Mouse (Mus musculus) neutrophil, adult 5-6 weeks (primary cell): ENCODE measurements around the gene Cct7. TPM values are rescaled to one million over a fixed set of nuclear protein-coding genes. Genes with fewer than 3 reads are reported as not detected.
A peak's percentile ranks its signal among the peaks of the same experiment; 100 is the strongest.
"Not testable (repeated sequence)": the region's sequence is repeated elsewhere in the genome, so short reads cannot be mapped to it uniquely, and the experiment has no call there.

Experiments used
- ATAC-seq: fragments of 151-379, 151-347 bp; 2 replicates; pipeline ENCODE4 v1.8.0; 2017; ENCODE audit warnings: mild to moderate bottlenecking, moderate TSS enrichment; ENCODE audit not compliant: insufficient number of reproducible peaks, poor library complexity, low FRiP score, severe bottlenecking; ENCODE audit errors: extremely low read depth
- total RNA-seq: library from RNA; stranded (forward); fragments of 200-1000 nt; gene quantifications from 2 replicates; pipeline ENCODE4 v1.2.3, GENCODE M21; 2017

The Cct7 gene
- total RNA-seq, 1 experiment from 2014 or later = 104 TPM

DNA sequence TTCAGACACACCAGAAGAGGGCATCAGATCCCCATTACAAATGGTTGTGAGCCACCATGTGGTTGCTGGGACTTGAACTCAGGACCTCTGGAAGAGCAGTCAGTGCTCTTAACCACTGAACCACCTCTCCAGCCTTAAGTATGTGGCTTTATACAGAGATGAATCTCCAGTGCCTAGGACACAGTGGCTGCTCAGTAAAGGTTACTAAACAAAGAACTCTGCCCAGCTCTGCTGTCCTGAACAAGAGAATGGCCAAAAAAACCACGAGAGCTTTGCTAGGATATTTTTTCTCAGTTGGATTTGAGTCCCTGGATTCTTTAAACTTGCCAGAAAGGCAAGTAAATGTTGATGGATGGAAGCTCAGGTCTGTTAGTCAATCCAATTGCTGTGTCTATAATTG, 1.2 kb upstream of the Cct7 start:
- ATAC-seq = not testable (repeated sequence)

DNA sequence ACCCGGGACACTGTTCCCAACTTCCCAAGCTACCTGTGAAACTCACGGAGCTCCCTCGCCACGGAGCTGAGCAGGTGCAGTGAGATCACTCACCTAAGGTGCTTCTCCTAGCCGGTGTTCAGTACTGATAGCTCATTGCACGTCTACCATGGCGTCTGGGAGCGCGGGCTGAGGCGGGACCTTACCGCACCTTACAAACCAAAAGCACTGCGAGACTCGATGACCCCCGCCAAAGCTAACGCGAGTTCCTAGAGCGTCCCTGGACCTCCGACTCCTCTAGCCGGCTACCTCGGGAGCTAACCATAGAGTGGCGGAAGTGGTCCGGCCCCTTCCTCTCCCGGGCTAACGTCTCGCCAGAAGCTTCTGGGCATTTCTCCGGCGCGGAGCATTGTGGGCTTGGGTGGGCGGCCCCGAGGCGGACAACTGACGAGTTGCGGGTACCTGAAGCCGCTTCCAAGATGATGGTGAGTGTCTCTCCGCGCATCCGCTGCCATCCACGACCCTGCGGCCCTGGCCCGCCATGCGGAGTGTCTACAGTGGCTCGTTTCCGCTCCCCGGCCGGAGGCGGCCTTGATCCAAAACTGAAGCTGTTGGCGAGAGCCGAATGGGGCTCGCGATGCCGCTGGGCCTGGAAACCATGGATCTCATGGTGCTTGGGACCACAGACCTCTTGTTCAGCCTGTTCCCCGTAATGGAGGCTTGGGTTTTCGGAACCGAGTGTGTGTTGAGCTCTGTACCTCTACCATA, 523 bp downstream of the Cct7 start, which contains the start of gene Pradc1:
Pradc1 (minus strand) TSS at position 307 of the 747 bp plus-strand sequence.
- ATAC-seq = peak; percentile 82

DNA sequence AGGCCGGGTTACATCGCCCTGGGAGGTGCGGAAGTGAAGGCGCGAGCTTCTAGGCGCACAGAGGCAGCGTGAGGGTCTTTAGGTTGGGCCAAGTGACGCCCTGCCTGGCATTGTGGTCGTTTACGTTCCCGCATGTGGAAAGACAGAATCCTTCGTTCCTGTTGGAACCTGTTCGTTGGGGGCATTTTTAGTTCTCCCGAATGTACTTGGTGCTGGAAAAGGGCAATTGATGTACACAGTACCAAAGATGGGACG, 1.0 kb downstream of the Cct7 start:
- no peak for ATAC-seq

DNA sequence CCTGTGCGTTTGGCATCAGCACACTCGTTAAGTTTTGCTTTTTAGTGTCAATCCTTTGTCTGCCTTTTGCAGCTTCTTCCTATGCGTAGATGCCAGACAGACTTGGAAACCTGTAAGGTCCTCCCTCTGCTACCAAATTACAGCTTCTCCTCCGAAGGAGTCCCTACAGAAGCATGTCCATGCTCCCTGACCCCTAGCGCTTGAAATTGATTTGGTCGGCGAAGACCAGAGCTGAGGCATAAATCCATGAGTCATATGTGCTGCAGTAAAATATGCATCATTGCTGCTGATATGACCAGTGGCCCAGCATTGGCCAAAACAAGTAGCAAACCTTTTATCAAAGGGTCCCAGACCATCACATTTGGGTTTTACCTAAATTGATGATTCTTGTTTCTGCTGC, 1.5 kb downstream of the Cct7 start:
- ATAC-seq = no peak

DNA sequence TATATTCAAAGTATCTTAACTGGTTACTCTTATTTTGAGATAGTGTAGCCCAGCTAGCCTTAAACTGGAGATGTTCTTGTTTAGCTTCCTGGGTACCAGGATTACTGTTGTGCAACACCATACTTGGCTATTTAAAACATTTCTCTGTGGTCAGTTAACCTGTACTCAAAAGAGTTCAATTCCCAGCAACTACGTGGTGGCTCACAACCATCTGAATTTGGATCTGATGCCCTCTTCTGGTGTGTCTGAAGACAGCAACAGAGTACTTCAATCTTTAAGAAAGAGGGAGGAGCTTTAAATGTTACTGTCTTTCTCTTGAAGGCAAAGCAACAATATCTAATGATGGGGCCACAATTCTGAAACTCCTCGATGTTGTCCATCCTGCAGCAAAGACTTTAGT, 8.3 kb downstream of the Cct7 start:
- no peak for ATAC-seq

DNA sequence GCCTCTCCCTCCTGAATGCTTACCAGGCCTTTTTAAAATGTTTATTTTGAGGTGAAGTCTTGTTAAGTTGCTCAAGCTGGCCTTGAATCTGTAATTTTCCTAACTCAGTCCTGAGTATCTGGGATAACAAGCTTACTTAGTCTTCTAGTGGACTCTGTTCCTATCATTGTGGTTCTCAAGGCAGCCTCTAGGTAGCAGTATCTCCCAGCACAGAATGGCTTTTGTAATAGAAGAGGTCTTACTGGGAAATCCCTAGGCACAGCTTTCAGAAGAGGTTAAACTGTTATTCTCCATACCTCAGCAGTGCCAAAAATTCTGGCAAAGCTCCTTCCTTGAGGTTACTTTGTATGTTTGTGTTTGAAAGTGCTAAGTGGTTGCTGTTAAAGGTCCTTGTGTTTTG, 14.1 kb downstream of the Cct7 start:
- no peak for ATAC-seq

DNA sequence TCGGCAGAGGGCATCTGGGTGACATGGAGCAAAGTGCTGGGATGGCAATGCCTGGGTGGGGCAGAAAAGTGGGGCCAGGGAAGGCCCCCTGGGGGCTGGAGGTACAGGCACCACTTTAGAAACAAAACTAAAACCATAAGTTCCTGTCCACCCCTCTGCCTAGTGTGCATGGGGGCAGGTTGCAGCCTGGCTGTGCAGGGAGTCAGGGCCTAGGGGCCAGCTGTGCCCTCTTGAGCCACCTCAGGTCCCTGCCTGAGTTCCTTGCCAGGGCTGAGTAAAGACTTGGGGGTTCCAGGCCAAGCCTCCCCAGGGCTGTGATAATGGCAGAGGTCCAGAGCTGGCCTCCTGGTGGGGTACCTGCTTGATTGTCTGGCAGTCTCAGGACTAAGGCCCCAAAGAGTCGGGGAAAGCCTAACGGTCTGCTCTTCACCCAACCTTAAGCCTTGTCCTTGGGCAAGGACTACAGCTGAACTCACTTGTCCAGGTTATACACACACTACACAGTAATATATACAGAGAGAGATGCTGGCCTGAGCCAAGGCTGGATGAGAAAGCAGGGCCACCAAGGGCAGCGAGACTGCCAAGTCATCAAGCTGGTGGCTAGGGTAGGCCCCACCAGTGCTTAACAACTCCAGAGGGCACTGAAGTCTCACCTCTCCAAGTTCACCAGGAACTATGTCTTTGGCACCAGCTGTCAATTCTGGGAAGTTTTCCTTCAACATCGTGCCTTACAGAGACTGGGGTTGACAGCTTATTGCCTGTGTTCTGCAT, 18.5 kb downstream of the Cct7 start:
- no peak for ATAC-seq

DNA sequence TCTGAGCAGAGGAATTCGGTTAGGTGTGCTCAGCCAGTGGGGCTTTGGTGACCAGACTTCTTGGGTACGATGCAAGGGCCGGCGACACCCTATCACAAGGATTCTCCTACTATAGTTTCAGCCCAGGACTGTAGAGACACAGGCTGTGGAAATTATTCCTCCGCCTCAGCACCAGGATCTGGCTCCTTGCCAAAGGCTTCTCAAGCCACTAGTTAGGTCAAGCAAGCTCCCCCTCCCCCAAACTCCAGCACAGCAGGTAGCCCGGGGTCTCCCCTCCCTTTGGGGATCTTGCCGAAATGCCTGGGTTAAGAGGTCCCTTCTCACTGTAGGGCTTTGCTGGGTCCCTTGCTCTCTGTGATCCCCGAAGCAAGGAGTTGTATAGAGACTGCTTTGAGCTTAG, 20.6 kb downstream of the Cct7 start:
- ATAC-seq = no peak

DNA sequence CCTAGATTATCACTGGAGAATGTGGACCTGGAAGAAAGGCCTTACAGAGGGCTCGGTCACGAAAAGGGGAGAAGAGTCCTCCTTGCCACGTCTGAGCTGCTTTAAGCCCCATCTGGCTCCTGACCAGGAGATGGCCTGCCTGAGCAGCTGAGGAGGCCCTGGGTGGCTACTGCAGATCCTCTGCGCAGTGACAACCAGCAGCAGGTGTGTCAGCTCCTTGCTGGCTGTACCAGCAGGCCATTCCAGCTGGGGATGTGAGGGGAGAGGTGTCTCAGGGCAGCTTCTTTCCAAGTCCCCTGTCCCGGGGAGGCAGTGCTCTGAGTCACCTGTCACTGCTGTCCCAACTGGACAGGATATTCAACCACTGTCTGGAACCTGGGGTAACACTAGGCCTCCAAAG, 21.2 kb downstream of the Cct7 start:
- no peak for ATAC-seq

DNA sequence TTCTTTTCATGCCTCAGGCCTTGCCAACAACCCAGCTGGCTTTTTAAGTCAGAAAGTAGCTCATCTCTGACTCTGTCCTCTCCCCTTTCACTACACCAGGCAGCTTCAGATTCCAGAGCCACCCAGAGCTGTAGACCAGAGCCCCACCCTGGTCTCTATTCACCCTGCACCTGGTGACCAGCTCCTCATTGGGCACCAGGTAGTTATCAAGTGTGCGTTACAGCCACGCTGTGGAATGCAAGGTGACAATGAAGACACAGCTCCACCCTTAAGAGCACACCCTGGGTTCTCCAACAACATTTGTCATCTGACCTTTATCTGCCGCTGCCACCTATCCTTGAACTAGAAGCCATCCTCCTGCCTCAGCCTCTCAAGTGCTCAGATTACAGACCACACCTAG, 24.3 kb downstream of the Cct7 start:
- ATAC-seq = no peak

DNA sequence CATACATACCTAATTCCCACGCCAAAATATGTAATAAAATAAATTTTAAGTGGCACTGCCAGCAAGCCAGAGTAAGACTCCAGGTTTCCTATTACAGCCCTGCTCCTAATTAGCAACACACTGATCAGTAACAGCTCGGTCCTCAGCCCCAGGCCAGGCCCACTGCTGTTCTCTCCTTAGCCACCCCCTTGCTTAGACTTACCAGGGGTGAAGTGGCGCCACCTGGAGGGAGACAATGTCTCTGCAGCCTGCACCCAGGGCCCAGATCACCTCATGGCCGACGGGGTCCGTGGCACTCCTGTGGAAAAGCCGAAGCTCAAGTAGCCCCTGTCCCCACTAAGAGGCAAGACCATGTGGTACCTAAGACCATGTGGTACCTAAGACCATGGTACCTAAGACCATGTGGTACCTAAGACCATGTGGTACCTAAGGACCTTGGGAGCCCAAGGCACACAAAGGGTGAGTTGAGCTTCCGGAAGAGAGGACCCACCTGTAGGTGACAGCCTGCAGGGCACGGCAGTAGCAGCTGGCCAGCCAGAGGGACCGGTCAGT, 26.1 kb downstream of the Cct7 start:
- peak; percentile 23; the same call in 1 of the 2 replicates for ATAC-seq

DNA sequence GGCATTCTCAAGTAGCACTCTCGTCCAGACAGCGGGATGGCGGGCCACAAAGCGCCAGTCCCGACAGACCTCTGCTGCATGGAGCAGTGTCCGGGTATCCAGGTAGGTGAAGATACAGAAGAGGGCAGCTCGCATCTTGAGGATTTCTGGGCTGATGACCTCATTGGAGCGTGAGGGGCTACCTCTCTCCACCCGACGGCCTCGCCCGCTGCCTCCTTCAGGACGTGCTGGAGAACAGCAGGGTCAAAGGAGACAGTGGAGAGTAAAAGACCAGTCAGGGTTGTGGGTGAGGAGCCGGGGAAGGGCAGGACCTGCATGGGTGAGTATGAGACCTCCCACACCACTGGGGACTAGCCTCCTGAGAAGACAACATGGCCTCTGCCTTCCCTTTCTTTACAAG, 27.1 kb downstream of the Cct7 start:
- ATAC-seq = no peak

DNA sequence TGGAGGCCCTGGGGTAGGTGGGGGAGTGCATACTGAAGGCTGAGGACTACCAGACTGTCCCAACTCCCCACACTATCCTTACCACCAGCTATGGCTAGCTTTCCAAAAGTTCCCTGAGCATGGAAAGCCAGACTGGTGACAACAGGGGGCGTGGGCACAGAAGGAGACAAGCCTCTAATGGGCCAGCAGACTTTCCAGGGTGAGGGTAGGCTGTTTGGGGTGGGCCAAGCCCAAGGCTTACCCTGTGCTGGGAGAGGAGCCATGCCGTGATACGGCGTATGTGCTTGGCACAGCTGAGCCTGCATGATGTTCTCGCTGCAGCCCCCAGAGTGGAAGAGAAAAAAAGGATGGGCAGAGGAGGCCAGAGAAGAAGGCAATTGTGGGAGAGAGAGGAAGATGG, 28.7 kb downstream of the Cct7 start:
- no peak for ATAC-seq

DNA sequence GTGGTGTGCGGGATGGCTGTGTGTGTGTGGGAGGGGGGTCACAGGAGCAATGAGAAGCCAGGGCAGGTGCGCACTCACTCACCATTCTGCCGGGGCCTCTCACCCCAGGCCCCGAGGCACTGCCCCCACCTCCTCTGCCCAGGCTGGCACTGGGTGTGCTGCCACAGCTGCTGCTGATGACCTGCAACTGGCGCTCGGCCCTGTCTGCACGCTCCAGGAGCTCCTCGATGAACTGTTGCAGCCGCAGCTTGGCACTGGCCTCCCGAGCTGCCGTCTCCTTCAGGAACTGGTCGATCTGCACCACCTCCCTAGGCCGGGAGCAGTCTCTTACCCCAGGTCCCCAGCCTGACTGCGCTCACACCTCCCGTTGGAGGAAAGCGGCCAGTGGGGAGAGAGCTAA, 29.4 kb downstream of the Cct7 start:
- ATAC-seq = no peak

DNA sequence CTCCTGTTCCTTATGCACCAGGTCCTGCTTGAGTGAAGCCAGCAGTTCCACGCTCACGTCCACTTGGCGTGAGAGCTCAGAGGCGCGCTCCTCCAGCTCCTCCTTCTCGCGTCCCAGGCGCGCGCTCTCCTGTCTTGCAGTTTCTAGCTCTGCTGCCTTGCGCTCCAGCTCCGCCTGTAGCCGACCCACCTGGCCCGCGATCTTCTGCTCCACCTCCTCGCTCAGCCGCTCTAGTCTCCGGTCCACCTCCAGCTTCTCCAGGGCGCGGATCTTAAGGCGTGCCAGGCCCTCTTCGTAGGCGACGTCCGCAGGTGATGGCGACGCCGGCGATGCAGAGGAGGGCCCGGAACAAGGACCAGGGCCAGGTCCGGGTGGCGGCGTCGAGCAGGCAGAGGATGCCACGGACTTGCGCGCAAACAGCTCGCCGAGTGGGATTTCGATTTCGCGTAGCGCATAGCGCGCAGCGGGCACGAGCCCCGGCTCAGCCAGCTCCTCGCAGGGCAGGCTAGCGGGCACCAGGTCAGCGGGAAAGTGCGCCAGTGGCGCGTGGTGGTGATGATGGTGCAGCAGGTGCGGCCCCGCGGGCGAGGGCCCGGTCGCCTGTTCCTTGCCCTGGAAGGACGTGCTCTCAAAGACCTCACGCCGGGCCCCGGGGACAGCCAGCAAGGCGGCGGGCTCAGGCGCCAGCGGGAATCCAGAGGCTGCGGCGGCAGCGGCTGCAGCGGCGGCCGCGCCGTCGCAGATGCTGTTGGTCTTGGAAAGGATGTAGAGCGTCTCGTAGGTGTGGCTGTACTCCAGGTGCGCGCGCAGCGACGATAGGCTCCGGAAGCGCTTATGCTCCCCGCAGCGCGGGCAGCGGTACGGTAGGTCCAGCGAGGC, 32.8 kb downstream of the Cct7 start:
- ATAC-seq = no peak

DNA sequence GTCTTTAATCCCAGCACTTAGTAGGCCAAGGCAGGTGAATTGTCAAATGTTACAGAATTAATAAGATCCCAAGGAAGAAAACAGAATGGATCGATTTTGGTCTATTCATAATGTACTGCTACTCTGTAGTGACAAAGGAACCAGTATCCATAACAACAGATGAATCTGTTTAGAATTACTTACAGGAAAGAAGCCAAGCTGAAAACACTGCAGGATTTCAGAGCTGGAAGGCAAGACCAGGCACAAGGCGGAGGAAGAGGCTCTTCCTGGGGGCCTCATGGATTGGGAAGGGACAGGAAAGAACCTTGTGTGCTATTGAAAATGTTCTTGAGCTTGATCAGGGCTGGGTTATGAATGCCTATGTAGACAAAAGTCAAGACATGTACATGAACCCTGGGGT, 34.4 kb downstream of the Cct7 start:
- no peak for ATAC-seq

DNA sequence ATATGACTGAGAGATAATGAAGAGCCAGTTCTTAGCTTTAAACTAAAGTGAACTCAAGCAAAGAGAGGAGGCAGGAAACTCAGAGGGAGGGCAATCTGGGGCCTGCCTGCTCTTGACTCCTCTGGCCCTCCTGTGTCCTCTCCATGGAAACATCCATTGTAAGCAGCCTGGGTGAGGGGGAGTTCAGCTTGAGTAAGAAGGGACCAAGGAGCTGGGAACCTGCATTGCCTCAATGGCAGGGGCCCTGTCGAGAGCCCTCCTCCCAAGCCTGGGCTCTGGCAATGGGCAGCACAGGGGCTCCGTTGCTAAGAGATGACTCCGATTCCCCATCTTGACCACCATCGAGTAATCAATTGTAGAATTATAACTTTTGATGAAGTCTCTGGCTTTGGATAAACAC, 37.2 kb downstream of the Cct7 start:
- ATAC-seq = no peak

DNA sequence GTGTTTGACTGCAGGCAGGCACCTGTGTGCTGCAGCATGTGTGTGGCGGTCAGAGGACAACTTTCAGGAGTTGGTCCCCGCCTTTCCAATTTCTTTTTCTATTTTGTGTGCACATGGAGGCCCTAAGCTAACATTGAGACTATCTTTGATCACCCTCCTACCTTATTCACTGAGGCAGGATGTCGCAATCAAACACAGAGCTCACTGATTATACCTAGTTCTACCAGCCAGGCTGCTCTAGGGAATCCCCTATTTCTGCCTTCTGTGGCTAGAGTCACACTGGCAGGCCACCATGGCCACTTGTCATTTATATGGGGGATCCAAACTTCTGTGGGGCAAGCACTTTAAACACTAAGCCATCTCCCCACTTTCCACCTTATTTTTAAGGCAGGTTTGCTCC, 38.4 kb downstream of the Cct7 start:
- no peak for ATAC-seq

DNA sequence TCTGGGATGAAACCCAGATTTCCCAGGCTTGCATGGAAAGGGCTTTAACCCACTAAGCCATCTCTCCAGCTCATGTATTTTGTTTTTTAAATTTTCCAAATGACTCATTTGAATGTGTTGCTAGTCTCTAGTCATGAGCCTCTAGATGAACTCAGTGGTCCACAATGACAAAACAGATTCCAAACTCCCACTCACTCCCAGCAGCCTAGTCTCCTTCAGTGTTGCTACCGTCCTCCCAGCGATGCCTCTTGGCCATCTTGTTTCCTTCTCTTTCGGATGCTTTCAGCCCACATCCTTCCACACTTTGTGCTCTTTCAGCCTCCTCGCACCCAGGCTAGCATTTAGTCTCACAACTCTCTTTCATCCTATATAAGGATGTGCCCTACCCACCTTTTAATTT, 38.9 kb downstream of the Cct7 start:
- no peak for ATAC-seq

DNA sequence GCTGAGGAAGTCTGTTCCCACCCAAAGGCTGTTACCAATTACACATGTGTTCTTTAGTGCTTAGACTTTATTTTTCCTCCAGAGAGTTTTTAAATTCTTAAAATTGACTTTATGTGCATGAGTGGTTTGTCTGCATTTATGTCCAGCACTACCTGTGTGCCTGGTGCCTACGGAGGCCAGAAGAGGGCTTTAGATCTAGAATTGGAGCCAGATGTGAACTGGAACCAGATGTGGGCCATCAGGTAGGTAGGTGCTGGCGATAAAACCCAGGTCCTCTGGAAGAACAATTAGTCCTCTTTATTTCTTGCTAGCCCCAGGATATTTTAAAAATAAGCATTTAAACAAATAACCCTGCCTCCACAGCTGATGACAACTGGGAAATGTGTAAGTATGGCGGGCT, 40.3 kb downstream of the Cct7 start:
- ATAC-seq = no peak
